Mouse (Mus musculus) frontal cortex, adult (tissue): ENCODE measurements around the gene Btbd8.

Experiments used
- ATAC-seq: cut with Nextera tagmentation; 2 replicates; pipeline ENCODE4 v1.9.2; 2017; ENCODE audit warnings: mild to moderate bottlenecking, moderate library complexity, mixed read lengths; ENCODE audit not compliant: low TSS enrichment

The Btbd8 gene

GRCm38 (mm10) chr5:107449620-107450019 lies 11.8 kb downstream of the Btbd8 start:
- no peak for ATAC-seq

GRCm38 (mm10) chr5:107450299-107450698 lies 12.5 kb downstream of the Btbd8 start:
- ATAC-seq, result peak; percentile 45

- no peak for ATAC-seq
Measured at GRCm38 (mm10) chr5:107462147-107463076, 24.6 kb downstream of the Btbd8 start.

GRCm38 (mm10) chr5:107466501-107466900 lies 28.7 kb downstream of the Btbd8 start:
- ATAC-seq, result peak; percentile 75

GRCm38 (mm10) chr5:107467098-107467497 lies 29.3 kb downstream of the Btbd8 start:
- peak; percentile 35 for ATAC-seq

- peak; percentile 47; the same call in 1 of the 2 replicates for ATAC-seq
Measured at GRCm38 (mm10) chr5:107470600-107471329, 33.0 kb downstream of the Btbd8 start.

GRCm38 (mm10) chr5:107480194-107480593 lies 42.4 kb downstream of the Btbd8 start:
- ATAC-seq, result peak; percentile 70

GRCm38 (mm10) chr5:107488996-107489395 lies 51.2 kb downstream of the Btbd8 start:
- ATAC-seq, result no peak

- ATAC-seq, result no peak
Measured at GRCm38 (mm10) chr5:107491036-107491435, 53.2 kb downstream of the Btbd8 start.

GRCm38 (mm10) chr5:107492471-107492870 lies 54.7 kb downstream of the Btbd8 start:
- no peak for ATAC-seq

- ATAC-seq, result no peak
Measured at GRCm38 (mm10) chr5:107494759-107495158, 57.0 kb downstream of the Btbd8 start.

- no peak for ATAC-seq
Measured at GRCm38 (mm10) chr5:107496047-107496446, 58.2 kb downstream of the Btbd8 start.

- peak; percentile 95 for ATAC-seq
Measured at GRCm38 (mm10) chr5:107497519-107498501, 60.0 kb downstream of the Btbd8 start.

GRCm38 (mm10) chr5:107498806-107499310 lies 61.1 kb downstream of the Btbd8 start:
- no peak for ATAC-seq

- no peak for ATAC-seq
Measured at GRCm38 (mm10) chr5:107499891-107500535, 62.2 kb downstream of the Btbd8 start.

- no peak for ATAC-seq
Measured at GRCm38 (mm10) chr5:107500741-107501140, 62.9 kb downstream of the Btbd8 start.

- ATAC-seq, result no peak
Measured at GRCm38 (mm10) chr5:107507321-107507720, 69.5 kb downstream of the Btbd8 start, which contains the start of gene Gm42669. Gm42669 (plus strand) TSS chr5:107507621.

- ATAC-seq, result no peak
Measured at GRCm38 (mm10) chr5:107510503-107510902, 72.7 kb downstream of the Btbd8 start.

GRCm38 (mm10) chr5:107511326-107511725 lies 73.5 kb downstream of the Btbd8 start:
- peak; percentile 19; the same call in 1 of the 2 replicates for ATAC-seq

- ATAC-seq, result peak; percentile 36
Measured at GRCm38 (mm10) chr5:107513583-107513982, 75.8 kb downstream of the Btbd8 start.

- ATAC-seq, result no peak
Measured at GRCm38 (mm10) chr5:107515453-107515852, 77.7 kb downstream of the Btbd8 start.
